Mouse (Mus musculus) CD4-positive, CD25-positive, alpha-beta regulatory T cell (primary cell): ENCODE measurements around the gene Iqsec3. TPM values are rescaled to one million over a fixed set of nuclear protein-coding genes. Genes with fewer than 3 reads are reported as not detected.

Experiments used
- polyA plus RNA-seq: library from polyadenylated mRNA; unstranded; fragments of 100-300 nt; shearing (Covaris generic); gene quantifications from one replicate; pipeline ENCODE4 v1.2.1, GENCODE M21; 2017

Iqsec3 gene
- polyA plus RNA-seq = not detected

GRCm38 (mm10) chr6:121473093-121473821, at the start of gene Iqsec3:
Gene Iqsec3, minus strand, starts transcription at chr6:121473678.

GRCm38 (mm10) chr6:121343026-121343770, 130.3 kb downstream of the Iqsec3 start, which contains the start of gene Slc6a12:
Gene Slc6a12, plus strand, starts transcription at chr6:121343076.

Other genes with a start within 250 kb of the Iqsec3 start
- 78.0 TPM for gene Usp18, start 227.8 kb downstream of the Iqsec3 start, polyA plus RNA-seq
- gene Slc6a13, start 173.5 kb downstream of the Iqsec3 start, polyA plus RNA-seq = 0.13 TPM
- gene Slc6a12, start 130.6 kb downstream of the Iqsec3 start, polyA plus RNA-seq = not detected
- not detected for gene A2m, start 161.7 kb upstream of the Iqsec3 start, polyA plus RNA-seq